Mouse (Mus musculus) B cell, adult 62 days (primary cell): ENCODE data around the gene 3110040M04Rik. TPM values are rescaled to one million over a fixed set of nuclear protein-coding genes. Genes with fewer than 3 reads are reported as not detected.

ENCODE experiments used
- total RNA-seq: library from RNA; stranded (reverse); gene quantifications from 4 replicates; pipeline ENCODE4 v1.2.4, GENCODE M21; 2023

The 3110040M04Rik gene
- 1.5 TPM in 1 of 4 replicates, not detected in the others for total RNA-seq

DNA sequence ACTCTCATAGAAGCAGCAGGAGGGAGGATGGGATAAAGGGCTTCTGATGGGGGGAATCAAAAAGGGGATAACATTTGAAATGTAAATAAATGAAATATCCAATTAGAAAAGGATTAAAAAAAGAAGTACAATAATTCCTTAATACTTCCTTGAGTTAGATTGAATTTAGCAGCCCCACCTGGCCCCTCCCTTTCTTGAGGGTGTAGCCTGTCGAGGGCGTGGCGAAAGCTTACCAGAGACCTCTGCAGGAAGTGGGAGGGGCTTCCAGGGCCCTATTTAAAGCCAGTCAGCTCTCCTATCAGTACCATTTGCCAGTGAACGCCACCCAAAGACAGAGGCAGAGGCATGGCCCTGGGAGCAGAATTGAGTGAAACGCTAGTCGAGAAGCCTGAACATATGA is at the start of gene 3110040M04Rik:
Gene 3110040M04Rik, plus strand, starts transcription at position 304 of the 400 bp plus-strand sequence.

DNA sequence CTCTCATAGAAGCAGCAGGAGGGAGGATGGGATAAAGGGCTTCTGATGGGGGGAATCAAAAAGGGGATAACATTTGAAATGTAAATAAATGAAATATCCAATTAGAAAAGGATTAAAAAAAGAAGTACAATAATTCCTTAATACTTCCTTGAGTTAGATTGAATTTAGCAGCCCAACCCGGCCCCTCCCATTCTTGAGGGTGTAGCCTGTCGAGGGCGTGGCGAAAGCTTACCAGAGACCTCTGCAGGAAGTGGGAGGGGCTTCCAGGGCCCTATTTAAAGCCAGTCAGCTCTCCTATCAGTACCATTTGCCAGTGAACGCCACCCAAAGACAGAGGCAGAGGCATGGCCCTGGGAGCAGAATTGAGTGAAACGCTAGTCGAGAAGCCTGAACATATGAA is 21.7 kb upstream of the 3110040M04Rik start, which contains the start of gene Gm47985:
Gene Gm47985, plus strand, starts transcription at position 272 of the 400 bp plus-strand sequence.

GRCm38 (mm10) chr1:151192075-151192474 is 11.8 kb upstream of the 3110040M04Rik start, which contains the start of gene Gm8947:
TSS of gene Gm8947 (plus strand) at chr1:151192376.

GRCm38 (mm10) chr1:151198120-151198519 is 5.8 kb upstream of the 3110040M04Rik start, which contains the start of gene Gm47995:
TSS of gene Gm47995 (plus strand) at chr1:151198448.

DNA sequence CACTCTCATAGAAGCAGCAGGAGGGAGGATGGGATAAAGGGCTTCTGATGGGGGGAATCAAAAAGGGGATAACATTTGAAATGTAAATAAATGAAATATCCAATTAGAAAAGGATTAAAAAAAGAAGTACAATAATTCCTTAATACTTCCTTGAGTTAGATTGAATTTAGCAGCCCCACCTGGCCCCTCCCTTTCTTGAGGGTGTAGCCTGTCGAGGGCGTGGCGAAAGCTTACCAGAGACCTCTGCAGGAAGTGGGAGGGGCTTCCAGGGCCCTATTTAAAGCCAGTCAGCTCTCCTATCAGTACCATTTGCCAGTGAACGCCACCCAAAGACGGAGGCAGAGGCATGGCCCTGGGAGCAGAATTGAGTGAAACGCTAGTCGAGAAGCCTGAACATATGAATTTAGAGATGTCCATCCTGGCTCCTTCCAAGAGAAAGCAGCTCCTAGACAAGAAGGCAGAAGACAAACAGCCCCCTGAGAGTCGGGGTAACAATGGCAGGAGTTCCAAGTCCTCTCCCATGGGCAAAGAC is 6.0 kb downstream of the 3110040M04Rik start, which contains the start of gene Gm47996:
Gene Gm47996, plus strand, starts transcription at position 308 of the 532 bp plus-strand sequence.

Other genes with a start within 250 kb of the 3110040M04Rik start
- 0.09 TPM in 1 of 4 replicates, not detected in the others for gene Hmcn1, start 210.7 kb upstream of the 3110040M04Rik start, total RNA-seq
- not detected in 4 replicates for gene Gm47985, start 21.6 kb upstream of the 3110040M04Rik start, total RNA-seq
- not detected in 4 replicates for gene Gm8947, start 11.7 kb upstream of the 3110040M04Rik start, total RNA-seq
- 0.85 to 0.91 TPM in 2 of 4 replicates, not detected in the others for gene Gm47995, start 5.7 kb upstream of the 3110040M04Rik start, total RNA-seq
- gene Gm47996, start 6.0 kb downstream of the 3110040M04Rik start, total RNA-seq, result not detected in 4 replicates
- gene Ivns1abp, start 140.4 kb downstream of the 3110040M04Rik start, total RNA-seq, result 321 to 352 TPM (median 336 TPM) in 4 replicates
- gene Swt1, start 224.3 kb downstream of the 3110040M04Rik start, total RNA-seq, result 35.5 to 45.4 TPM (median 40.3 TPM) in 4 replicates
- gene Trmt1l, start 224.4 kb downstream of the 3110040M04Rik start, total RNA-seq, result 40.1 to 44.0 TPM (median 41.5 TPM) in 4 replicates